Mouse (Mus musculus) neural tube, embryonic 15.5 days (tissue): ENCODE results near the gene Coq10b. TPM values are rescaled to one million over a fixed set of nuclear protein-coding genes. Genes with fewer than 3 reads are reported as not detected.

Experiments
- polyA plus RNA-seq: library from polyadenylated mRNA; unstranded; fragments of >200 nt; fragmentation: Nextera tagmentation; extraction: Ambion mirVana; gene quantifications from 2 replicates; pipeline ENCODE4 v1.2.1, GENCODE M21; 2015

The Coq10b gene
- polyA plus RNA-seq, 1 experiment from 2014 or later = 28.4 TPM

Other genes with a start within 250 kb of the Coq10b start
- gene Ankrd44, start 126.4 kb upstream of the Coq10b start, polyA plus RNA-seq = 21.4 and 23.1 TPM in 2 replicates
- 258 and 272 TPM in 2 replicates for gene Sf3b1, start 25.3 kb upstream of the Coq10b start, polyA plus RNA-seq
- gene Hspe1, start 35.4 kb downstream of the Coq10b start, polyA plus RNA-seq = 253 and 287 TPM in 2 replicates
- 280 and 346 TPM in 2 replicates for gene Hspd1, start 35.5 kb downstream of the Coq10b start, polyA plus RNA-seq
- gene Mob4, start 78.5 kb downstream of the Coq10b start, polyA plus RNA-seq = 168 and 169 TPM in 2 replicates
- 9.7 and 9.9 TPM in 2 replicates for gene Rftn2, start 174.0 kb downstream of the Coq10b start, polyA plus RNA-seq
- gene Mars2, start 184.4 kb downstream of the Coq10b start, polyA plus RNA-seq = 2.4 and 2.5 TPM in 2 replicates